Mouse (Mus musculus): ENCODE data around the gene Reg4. TPM values are rescaled to one million over a fixed set of nuclear protein-coding genes. Genes with fewer than 3 reads are reported as not detected.

Reg4 gene
- polyA plus RNA-seq (2014; fragmentation: Illumina TruSeq; extraction: RNeasy Lipid Tissue Mini Kit (QIAGEN cat#74804); ENCODE audit: low read depth, low replicate concordance) = not detected

GRCm38 (mm10) chr3:98221856-98222255, at the start of gene Reg4:
Reg4 (plus strand) TSS chr3:98222156.

DNA sequence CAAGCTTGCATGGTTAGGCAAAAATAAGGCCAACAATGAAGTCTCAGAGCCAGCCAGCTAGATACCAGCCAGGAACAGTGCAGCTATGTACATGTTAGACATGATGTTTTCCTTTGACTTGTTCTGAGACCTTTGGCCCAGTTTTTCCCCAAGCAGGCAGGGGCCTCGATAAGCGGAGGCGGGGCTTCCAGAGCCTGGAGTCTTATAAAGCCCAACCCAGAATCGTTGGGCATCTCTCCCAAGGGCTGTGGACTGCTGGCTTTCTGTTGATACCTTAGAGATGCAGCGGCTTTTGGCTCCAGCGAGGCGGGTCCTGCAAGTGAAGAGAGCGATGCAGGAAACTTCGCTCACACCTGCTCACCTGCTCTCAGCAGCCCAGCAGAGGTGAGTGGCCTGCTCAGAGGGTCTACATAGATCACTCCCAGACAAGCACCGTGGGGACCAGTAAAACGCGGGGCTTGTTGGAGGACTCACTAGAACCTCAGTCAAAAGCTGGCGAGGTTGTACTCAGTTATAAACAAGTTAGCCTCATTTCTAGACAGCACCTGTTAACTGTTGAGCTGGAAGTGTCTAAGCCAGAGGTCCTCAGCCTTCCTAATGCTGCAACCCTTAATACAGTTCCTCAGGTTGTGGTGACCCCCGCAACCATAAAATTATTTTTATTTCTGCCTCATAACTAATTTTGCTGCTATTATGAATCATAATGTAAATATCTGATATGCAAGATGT, 58.4 kb downstream of the Reg4 start, which contains the start of gene Hmgcs2:
Gene Hmgcs2, plus strand, starts transcription at position 232 of the 729 bp plus-strand sequence.

Other genes with a start within 250 kb of the Reg4 start
- gene Notch2, start 208.6 kb upstream of the Reg4 start, polyA plus RNA-seq (2014; fragmentation: Illumina TruSeq; extraction: RNeasy Lipid Tissue Mini Kit (QIAGEN cat#74804); ENCODE audit: low read depth, low replicate concordance) = 6.7 TPM
- gene Adam30, start 61.5 kb upstream of the Reg4 start, polyA plus RNA-seq (2014; fragmentation: Illumina TruSeq; extraction: RNeasy Lipid Tissue Mini Kit (QIAGEN cat#74804); ENCODE audit: low read depth, low replicate concordance) = not detected
- 49.0 TPM for gene Hmgcs2, start 58.3 kb downstream of the Reg4 start, polyA plus RNA-seq (2014; fragmentation: Illumina TruSeq; extraction: RNeasy Lipid Tissue Mini Kit (QIAGEN cat#74804); ENCODE audit: low read depth, low replicate concordance)
- gene Phgdh, start 117.8 kb downstream of the Reg4 start, polyA plus RNA-seq (2014; fragmentation: Illumina TruSeq; extraction: RNeasy Lipid Tissue Mini Kit (QIAGEN cat#74804); ENCODE audit: low read depth, low replicate concordance) = 2.5 TPM
- 28.5 TPM for gene Zfp697, start 160.3 kb downstream of the Reg4 start, polyA plus RNA-seq (2014; fragmentation: Illumina TruSeq; extraction: RNeasy Lipid Tissue Mini Kit (QIAGEN cat#74804); ENCODE audit: low read depth, low replicate concordance)
- 273 TPM for gene Gm4450, start 235.0 kb downstream of the Reg4 start, polyA plus RNA-seq (2014; fragmentation: Illumina TruSeq; extraction: RNeasy Lipid Tissue Mini Kit (QIAGEN cat#74804); ENCODE audit: low read depth, low replicate concordance)